Mouse (Mus musculus) erythroblast, embryonic 14.5 days (primary cell): ENCODE data around the gene Ccdc40.

Source experiments
- GATA1 ChIP-seq: IDR thresholded peaks from 2 replicates; pipeline ENCODE4 v1.6.1; 2012; ENCODE audit warnings: low read length, inconsistent platforms, mixed read lengths
- TAL1 ChIP-seq: IDR thresholded peaks from 3 replicates; pipeline ENCODE4 v1.6.1; 2012; ENCODE audit warnings: low read length, inconsistent platforms, mixed read lengths

- TF ChIP-seq GATA1 (no peak), TAL1 (no peak)
These were observed 30.4 kb downstream of the Ccdc40 start for GRCm38 (mm10) chr11:119258572-119259322.
